Mouse (Mus musculus): ENCODE results near the gene Mmd2. TPM values are rescaled to one million over a fixed set of nuclear protein-coding genes. Genes with fewer than 3 reads are reported as not detected.

Gene Mmd2
- total and polyA plus RNA-seq, 3 experiments = not detected

DNA sequence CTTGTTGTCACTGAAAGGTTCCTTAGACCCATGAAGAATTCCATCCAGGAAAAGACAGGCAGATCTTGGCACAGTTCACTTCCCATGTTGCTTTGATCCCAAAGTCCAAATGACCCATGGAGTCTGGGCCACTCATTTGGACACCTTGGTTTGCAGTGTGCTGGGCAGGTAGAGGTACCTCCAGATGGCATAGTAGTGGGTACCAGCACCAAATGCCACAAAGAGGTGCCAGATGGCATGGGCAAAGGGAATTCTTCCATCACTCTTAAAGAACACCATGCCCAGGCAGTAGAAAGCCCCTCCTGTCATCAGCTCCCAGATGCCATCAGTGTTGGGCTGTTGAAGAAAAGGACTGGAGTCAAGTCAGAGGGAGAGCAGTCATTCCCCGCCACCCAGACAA is 44.0 kb downstream of the Mmd2 start:
- no peak for TF ChIP-seq JUND (conservative IDR thresholded peaks at IDR 0.05; ENCODE audit: low read depth, low read length)
- TF ChIP-seq MXI1 (IDR thresholded peaks at IDR 0.05; ENCODE audit: low read depth, low read length) = no peak
- no peak for TF ChIP-seq NRF1 (IDR thresholded peaks at IDR 0.05; ENCODE audit: low read depth, low read length)
- TF ChIP-seq USF2 (conservative IDR thresholded peaks at IDR 0.05; ENCODE audit: low read depth, low read length) = no peak
- TF ChIP-seq SIN3A (IDR thresholded peaks at IDR 0.05; ENCODE audit: low read length) = no peak
- no peak for TF ChIP-seq IRF4 (IDR thresholded peaks at IDR 0.05; ENCODE audit: low read depth, low read length)
- TF ChIP-seq BHLHE40 (IDR thresholded peaks at IDR 0.05; ENCODE audit: low read depth, low read length) = no peak
- no peak for TF ChIP-seq TCF12 (IDR thresholded peaks at IDR 0.05; ENCODE audit: low read depth, low read length)
- TF ChIP-seq GABPA (IDR thresholded peaks at IDR 0.05; ENCODE audit: insufficient replicate concordance, low read depth, low read length) = no peak
- TF ChIP-seq MAZ (IDR thresholded peaks at IDR 0.05; ENCODE audit: low read depth, low read length) = no peak
- no peak for TF ChIP-seq KAT2A (IDR thresholded peaks at IDR 0.05; ENCODE audit: insufficient replicate concordance, low read length)
- TF ChIP-seq JUN (IDR thresholded peaks at IDR 0.05; ENCODE audit: insufficient read depth, low read depth, low read length) = no peak
- TF ChIP-seq TBP (conservative IDR thresholded peaks at IDR 0.05; ENCODE audit: low read depth, low read length) = no peak
- no peak for TF ChIP-seq ZC3H11A (IDR thresholded peaks at IDR 0.05; ENCODE audit: low read depth, low read length)
- TF ChIP-seq UBTF (IDR thresholded peaks at IDR 0.05; ENCODE audit: low read depth, low read length) = no peak
- H3K27me3 ChIP-seq (replicated peaks) = peaks cover 37% of the 10 kb centered on the region
- H3K36me3 ChIP-seq (replicated peaks in 1 of 2; ENCODE audit: control insufficient read depth in 1 of 2, insufficient read depth in 1 of 2, low read length in 1 of 2) = no peaks in the 10 kb centered on the region
- peaks cover 23% of the 10 kb centered on the region for H3K9me3 ChIP-seq (replicated peaks; ENCODE audit: low read length)
- no peak overlapping the region for H3K9ac ChIP-seq (ENCODE audit: insufficient read depth, low read depth)
- H3K4me3 ChIP-seq (replicated peaks in 1 of 3; ENCODE audit: low read depth in 2 of 3, low read length in 2 of 3, poor library complexity in 1 of 3) = no peak overlapping the region
- in situ Hi-C loops (cut with MboI; ENCODE audit: low pct_ligation_motif_present, low pct_unique_long_range_greater_than_20kb, low sequenced_read_pairs) = no loop called here
- H3K4me1 ChIP-seq (ENCODE audit: control insufficient read depth in 1 of 2, insufficient read depth in 2 of 2) = peaks cover 0 to 4% of the 10 kb centered on the region in 2 experiments; a peak in 1 of 4 replicates
- no peak overlapping the region for H3K4me2 ChIP-seq (ENCODE audit: insufficient read depth, low read depth, poor library complexity, severe bottlenecking)
- dilution Hi-C loops (cut with MboI; ENCODE audit: extremely low pct_ligation_motif_present, extremely low pct_unique_long_range_greater_than_20kb, low sequenced_read_pairs) = no loop called here
- no peak for DNase-seq (ENCODE audit: extremely low read depth)
- no peak overlapping the region for H3K27ac ChIP-seq (ENCODE audit: insufficient read depth, low read depth)
- H3K79me2 ChIP-seq (replicated peaks; ENCODE audit: control insufficient read depth, extremely low read depth, insufficient read depth, poor library complexity, severe bottlenecking) = no peaks in the 10 kb centered on the region

DNA sequence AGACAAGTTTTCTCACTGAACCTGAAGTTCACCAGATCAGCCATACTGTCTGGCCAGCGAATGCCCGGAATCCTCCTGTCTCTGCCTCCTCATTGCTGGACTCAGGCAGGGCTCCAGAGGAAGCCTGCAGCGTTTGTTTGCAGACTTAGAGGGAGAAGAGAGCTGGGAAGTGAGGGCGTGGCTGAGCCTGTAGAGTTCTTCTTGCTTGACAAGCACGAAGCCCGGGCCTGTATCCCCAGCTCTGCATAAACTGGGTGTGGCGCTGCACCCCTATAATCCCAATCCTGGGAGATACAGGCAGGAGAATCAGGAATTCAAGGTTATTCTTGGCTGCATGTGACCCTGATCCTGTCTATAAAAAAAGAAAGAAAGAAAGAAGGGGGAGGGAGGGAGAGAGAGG is 48.3 kb downstream of the Mmd2 start:
- Histone ChIP-seq H3K27ac (ENCODE audit: insufficient read depth, low read depth) (no peak overlapping the region), H3K9me3 (replicated peaks; ENCODE audit: low read length) (peaks cover 16% of the 10 kb centered on the region), H3K79me2 (replicated peaks; ENCODE audit: control insufficient read depth, extremely low read depth, insufficient read depth, poor library complexity, severe bottlenecking) (no peaks in the 10 kb centered on the region), H3K4me1 (ENCODE audit: control insufficient read depth in 1 of 2, insufficient read depth in 2 of 2) (peaks cover 0 to 4% of the 10 kb centered on the region in 2 experiments; a peak in 1 of 4 replicates), H3K36me3 (replicated peaks in 1 of 2; ENCODE audit: control insufficient read depth in 1 of 2, insufficient read depth in 1 of 2, low read length in 1 of 2) (no peaks in the 10 kb centered on the region), H3K4me3 (replicated peaks in 1 of 3; ENCODE audit: low read depth in 2 of 3, low read length in 2 of 3, poor library complexity in 1 of 3) (no peak overlapping the region), H3K9ac (ENCODE audit: insufficient read depth, low read depth) (no peak overlapping the region), H3K4me2 (ENCODE audit: insufficient read depth, low read depth, poor library complexity, severe bottlenecking) (no peak overlapping the region), H3K27me3 (replicated peaks) (peaks cover 25% of the 10 kb centered on the region)
- no peak for DNase-seq (ENCODE audit: extremely low read depth)
- TF ChIP-seq KAT2A (IDR thresholded peaks at IDR 0.05; ENCODE audit: insufficient replicate concordance, low read length) (no peak), ZC3H11A (IDR thresholded peaks at IDR 0.05; ENCODE audit: low read depth, low read length) (no peak), TBP (conservative IDR thresholded peaks at IDR 0.05; ENCODE audit: low read depth, low read length) (no peak), JUN (IDR thresholded peaks at IDR 0.05; ENCODE audit: insufficient read depth, low read depth, low read length) (no peak), NELFE (IDR thresholded peaks at IDR 0.05; ENCODE audit: low read depth, low read length) (no peak), POLR2AphosphoS2 (IDR thresholded peaks at IDR 0.05; ENCODE audit: low read depth, low read length) (no peak), MAFK (IDR thresholded peaks at IDR 0.05; ENCODE audit: insufficient replicate concordance, low read length) (no peak), CHD1 (IDR thresholded peaks at IDR 0.05; ENCODE audit: low read depth, low read length) (no peak), TCF12 (IDR thresholded peaks at IDR 0.05; ENCODE audit: low read depth, low read length) (no peak), ZNF384 (IDR thresholded peaks at IDR 0.05; ENCODE audit: low read depth, low read length) (no peak), MXI1 (IDR thresholded peaks at IDR 0.05; ENCODE audit: low read depth, low read length) (no peak), CHD2 (IDR thresholded peaks at IDR 0.05; ENCODE audit: low read length) (no peak), USF2 (conservative IDR thresholded peaks at IDR 0.05; ENCODE audit: low read depth, low read length) (no peak), JUND (conservative IDR thresholded peaks at IDR 0.05; ENCODE audit: low read depth, low read length) (no peak), ZMIZ1 (IDR thresholded peaks at IDR 0.05; ENCODE audit: low read depth, low read length) (no peak), E2F4 (IDR thresholded peaks at IDR 0.05; ENCODE audit: insufficient replicate concordance, low read depth, low read length) (no peak), PAX5 (IDR thresholded peaks at IDR 0.05; ENCODE audit: low read length) (no peak), SMC3 (IDR thresholded peaks at IDR 0.05; ENCODE audit: low read depth, low read length) (no peak), ZKSCAN1 (IDR thresholded peaks at IDR 0.05; ENCODE audit: borderline replicate concordance, low read depth, low read length) (no peak)
- in situ Hi-C loops (cut with MboI; ENCODE audit: low pct_ligation_motif_present, low pct_unique_long_range_greater_than_20kb, low sequenced_read_pairs) = no loop called here
- dilution Hi-C loops (cut with MboI; ENCODE audit: extremely low pct_ligation_motif_present, extremely low pct_unique_long_range_greater_than_20kb, low sequenced_read_pairs) = no loop called here
